Mouse (Mus musculus) bone marrow macrophage, adult 2 months (primary cell): ENCODE measurements around the gene Gja5.

Source experiments
- CTCF ChIP-seq: IDR thresholded peaks from 2 replicates; pipeline ENCODE4 v1.5.1; 2012; ENCODE audit warnings: low read depth, mild to moderate bottlenecking, low read length, moderate library complexity
- POLR2A ChIP-seq: IDR thresholded peaks from 2 replicates; pipeline ENCODE4 v1.6.1; 2012; ENCODE audit warnings: mild to moderate bottlenecking, low read depth, low read length, borderline replicate concordance

- TF ChIP-seq CTCF = no peak
- no peak for TF ChIP-seq POLR2A
These were observed 78.2 kb downstream of the Gja5 start for GRCm38 (mm10) chr3:96982666-96983065.
